Mouse (Mus musculus) limb, embryonic 14.5 days (tissue): ENCODE data around the gene Msl2. TPM values are rescaled to one million over a fixed set of nuclear protein-coding genes. Genes with fewer than 3 reads are reported as not detected.
A peak's percentile ranks its signal among the peaks of the same experiment; 100 is the strongest.

Source experiments
- ATAC-seq: fragments of 200-750 bp; cut with Nextera tagmentation; 2 replicates; pipeline ENCODE4 v1.8.0; 2017; ENCODE audit warnings: low read depth, moderate number of reproducible peaks, moderate TSS enrichment; ENCODE audit not compliant: low FRiP score
- DNase-seq: peaks from one replicate; pipeline ENCODE4 v3.0.0-alpha.2; 2015; ENCODE audit warnings: low spot score
- H3K27ac ChIP-seq: fragments of 300-500 bp; sonication (generic); replicated peaks from 2 replicates; pipeline ENCODE4 v1.5.1; 2014; ENCODE audit warnings: low read depth, mild to moderate bottlenecking, low read length, moderate library complexity, mixed read lengths
- H3K27me3 ChIP-seq: fragments of 300-500 bp; sonication (generic); 2 replicates; pipeline ENCODE4 v1.6.1; 2014; ENCODE audit warnings: low read length, mixed read lengths; ENCODE audit not compliant: control insufficient read depth, insufficient read depth
- H3K36me3 ChIP-seq: fragments of 300-500 bp; sonication (generic); 2 replicates; pipeline ENCODE4 v1.6.1; 2014; ENCODE audit warnings: mild to moderate bottlenecking, low read length, moderate library complexity, mixed read lengths; ENCODE audit not compliant: control insufficient read depth, insufficient read depth
- H3K4me1 ChIP-seq: fragments of 300-500 bp; sonication (generic); 2 replicates; pipeline ENCODE4 v1.6.1; 2014; ENCODE audit warnings: antibody characterized with exemption, low read length, mixed read lengths; ENCODE audit not compliant: control insufficient read depth, insufficient read depth
- H3K4me2 ChIP-seq: fragments of 300-500 bp; sonication (generic); replicated peaks from 2 replicates; pipeline ENCODE4 v1.6.1; 2014; ENCODE audit warnings: low read depth, mild to moderate bottlenecking, low read length, moderate library complexity; ENCODE audit not compliant: severe bottlenecking
- H3K4me3 ChIP-seq: fragments of 300-500 bp; sonication (generic); replicated peaks from 2 replicates; pipeline ENCODE4 v1.5.1; 2014; ENCODE audit warnings: low read length
- H3K9ac ChIP-seq: fragments of 300-500 bp; sonication (generic); 2 replicates; pipeline ENCODE4 v1.6.1; 2014; ENCODE audit warnings: mild to moderate bottlenecking, low read depth, low read length, moderate library complexity; ENCODE audit not compliant: severe bottlenecking
- H3K9me3 ChIP-seq: fragments of 300-500 bp; sonication (generic); 2 replicates; pipeline ENCODE4 v1.6.1; 2016; ENCODE audit warnings: low read length; ENCODE audit not compliant: control insufficient read depth
- POLR2A ChIP-seq: fragments of 200-500 bp; IDR thresholded peaks from 2 replicates; pipeline ENCODE4 v1.8.0; 2012; ENCODE audit warnings: inconsistent platforms, mild to moderate bottlenecking, moderate library complexity, borderline replicate concordance; ENCODE audit not compliant: insufficient read depth, insufficient read length; ENCODE audit errors: extremely low read depth
- WGBS: fragments of 180-500 bp; shearing (Covaris S2); extraction: QIAGEN DNeasy Blood & Tissue Kit; methylation state at CpG from one replicate; pipeline ENCODE4 v1.1.7; 2014; 5-methylcytosine and 5-hydroxymethylcytosine counted together
- polyA plus RNA-seq, 2 experiments: library from polyadenylated mRNA; depleted of rRNA in 1 of 2; stranded (reverse) in 1 of 2; unstranded in 1 of 2; fragments of >200 nt; fragmentation: Nextera tagmentation in 1 of 2; extraction: Ambion mirVana in 1 of 2; gene quantifications; 2 replicates each; pipeline versions ENCODE4 v1.2.1 to v1.2.3; 2012 to 2014

The Msl2 gene
- polyA plus RNA-seq, 2 experiments, result 7.0 to 22.4 TPM

DNA sequence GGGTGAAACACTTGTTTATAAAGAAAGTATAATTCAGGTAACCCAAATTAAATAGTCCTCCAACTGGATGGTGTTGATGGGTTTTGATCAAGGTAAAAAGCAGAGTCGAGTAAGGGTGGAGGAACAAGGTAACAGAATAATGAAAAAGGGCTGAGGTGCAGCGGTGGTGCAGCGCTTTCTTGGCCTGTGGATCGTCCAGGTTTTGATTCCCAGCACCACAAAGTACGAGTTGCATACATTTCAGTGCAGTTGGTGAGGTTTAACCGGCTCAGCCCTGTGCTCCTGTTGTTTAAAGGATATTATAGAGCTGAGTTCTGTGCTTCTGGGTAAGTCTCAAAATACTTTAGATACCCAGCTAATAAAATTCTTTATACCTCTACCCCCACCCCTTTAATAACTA, 31.8 kb downstream of the Msl2 start:
- Histone ChIP-seq H3K27ac (no peak overlapping the region), H3K4me3 (no peak overlapping the region), H3K27me3 (no peaks in the 10 kb centered on the region), H3K4me2 (no peak overlapping the region), H3K4me1 (no peaks in the 10 kb centered on the region), H3K9ac (no peak overlapping the region), H3K9me3 (no peaks in the 10 kb centered on the region), H3K36me3 (peaks cover 44% of the 10 kb centered on the region)
- TF ChIP-seq POLR2A, result no peak
- WGBS, result 92% methylated on average over 6 of the region's 6 CpGs
- no peak for ATAC-seq
- no peak for DNase-seq

DNA sequence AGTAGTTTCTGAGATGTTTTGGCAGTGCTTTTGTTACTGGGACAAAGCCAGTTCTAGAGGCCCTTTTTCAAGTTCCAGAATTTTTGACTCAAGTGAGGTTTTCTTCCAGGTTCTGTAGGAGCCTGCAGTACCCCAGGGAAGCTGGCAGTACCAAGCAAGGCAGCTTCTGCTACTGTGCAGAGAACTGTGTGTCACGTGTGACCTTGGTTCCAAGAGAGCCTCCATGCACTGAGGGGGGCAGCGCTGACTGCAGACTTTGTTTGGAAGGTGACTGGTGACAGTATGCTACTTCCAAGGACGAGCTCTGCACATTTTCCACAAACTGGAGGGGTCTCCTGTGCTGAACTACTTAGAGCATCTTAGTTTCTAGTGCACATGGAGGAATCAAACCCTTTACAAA, 33.5 kb downstream of the Msl2 start:
- H3K9me3 ChIP-seq, result no peaks in the 10 kb centered on the region
- peaks cover 33% of the 10 kb centered on the region for H3K36me3 ChIP-seq
- H3K27ac ChIP-seq, result no peak overlapping the region
- no peak overlapping the region for H3K4me3 ChIP-seq
- ATAC-seq, result no peak
- no peak overlapping the region for H3K9ac ChIP-seq
- DNase-seq, result no peak
- TF ChIP-seq POLR2A, result no peak
- no peaks in the 10 kb centered on the region for H3K4me1 ChIP-seq
- no peak overlapping the region for H3K4me2 ChIP-seq
- H3K27me3 ChIP-seq, result no peaks in the 10 kb centered on the region
- 81% methylated on average over 3 of the region's 3 CpGs for WGBS

DNA sequence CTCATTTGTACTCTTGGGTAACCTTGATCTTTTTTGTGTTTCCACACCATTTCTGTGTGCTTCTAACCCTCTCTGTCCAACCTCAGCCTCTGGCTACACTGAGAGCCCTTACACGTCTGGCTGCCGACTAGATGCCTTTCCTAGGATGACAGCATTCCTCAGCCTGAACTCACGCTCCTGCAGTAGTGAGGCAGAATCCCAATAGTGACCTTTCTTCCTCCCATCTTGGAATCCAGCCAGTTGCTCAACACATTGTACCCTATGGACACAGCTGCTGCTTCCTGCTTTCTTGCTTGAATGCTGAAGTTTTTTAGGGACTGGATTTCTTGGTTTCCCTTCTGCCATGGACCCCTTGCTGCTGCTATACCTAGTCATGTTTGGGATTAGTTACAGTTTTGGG, 36.1 kb downstream of the Msl2 start:
- H3K4me1 ChIP-seq, result no peaks in the 10 kb centered on the region
- H3K9me3 ChIP-seq, result no peaks in the 10 kb centered on the region
- H3K27me3 ChIP-seq, result no peaks in the 10 kb centered on the region
- WGBS, result 26% methylated on average over 3 of the region's 3 CpGs
- H3K9ac ChIP-seq, result no peak overlapping the region
- DNase-seq (peak; percentile 40), ATAC-seq (peak; percentile 31; the same call in 1 of the 2 replicates)
- H3K4me3 ChIP-seq, result no peak overlapping the region
- no peak overlapping the region for H3K27ac ChIP-seq
- H3K4me2 ChIP-seq, result no peak overlapping the region
- H3K36me3 ChIP-seq, result peaks cover 29% of the 10 kb centered on the region
- no peak for TF ChIP-seq POLR2A

DNA sequence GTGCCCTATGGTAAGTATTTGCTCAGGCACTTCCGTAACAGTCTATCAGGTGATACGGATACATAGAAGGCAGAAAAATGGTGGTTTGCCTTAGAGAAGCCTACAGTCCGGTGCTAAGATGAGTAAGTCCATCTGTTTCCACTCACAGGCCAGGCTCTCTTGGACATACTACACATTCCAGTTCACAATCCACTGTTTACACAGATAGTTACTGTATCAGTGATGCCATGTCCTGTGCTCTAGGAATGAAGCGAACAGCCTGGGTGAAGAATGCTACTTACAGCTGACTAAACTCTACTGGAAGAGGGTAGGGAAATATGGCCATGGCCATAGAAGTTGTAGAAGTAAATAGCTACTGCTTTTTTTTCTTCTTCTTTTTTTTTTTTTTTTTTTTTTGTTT, 39.4 kb downstream of the Msl2 start:
- DNase-seq (no peak), ATAC-seq (no peak)
- H3K9me3 ChIP-seq, result no peaks in the 10 kb centered on the region
- TF ChIP-seq POLR2A, result no peak
- H3K27me3 ChIP-seq, result no peaks in the 10 kb centered on the region
- H3K9ac ChIP-seq, result no peak overlapping the region
- H3K4me3 ChIP-seq, result no peak overlapping the region
- no peak overlapping the region for H3K4me2 ChIP-seq
- no peak overlapping the region for H3K27ac ChIP-seq
- H3K4me1 ChIP-seq, result no peaks in the 10 kb centered on the region
- 83% methylated on average over 4 of the region's 4 CpGs for WGBS
- H3K36me3 ChIP-seq, result peaks cover 18% of the 10 kb centered on the region

DNA sequence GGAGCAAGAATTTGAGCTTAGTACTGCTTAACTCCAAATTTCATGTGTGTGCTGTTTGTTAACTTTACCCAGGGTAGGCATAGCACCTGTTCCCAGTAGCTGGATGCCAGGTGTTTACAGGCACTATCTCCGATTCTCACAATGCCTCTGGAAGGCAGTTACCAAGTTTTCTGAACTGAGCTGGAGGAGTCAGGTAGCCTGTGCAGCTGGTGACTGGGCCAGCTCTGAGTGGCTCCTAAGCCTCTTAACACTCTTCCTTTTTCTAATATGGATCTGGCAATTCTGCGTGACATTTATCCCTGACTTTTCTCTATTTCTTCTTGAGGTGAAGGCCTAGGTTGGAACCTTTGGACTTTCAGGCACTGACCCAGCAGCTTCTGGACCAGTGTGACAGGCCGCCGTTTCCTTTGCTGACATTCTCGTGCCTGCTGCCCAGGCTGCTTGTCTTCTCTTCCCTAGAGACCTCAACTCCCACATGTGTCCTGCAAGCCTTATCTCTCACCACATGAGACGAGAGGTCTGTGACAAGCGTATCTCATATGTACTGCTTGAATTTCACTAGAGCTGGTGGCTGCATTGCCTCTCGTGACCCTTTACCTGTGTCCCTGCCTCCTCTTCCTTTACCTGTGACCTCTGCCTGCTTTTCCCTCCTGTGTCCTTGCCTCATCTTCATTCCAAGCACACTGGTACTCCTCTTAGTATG, 40.4 kb downstream of the Msl2 start:
- no peaks in the 10 kb centered on the region for H3K9me3 ChIP-seq
- H3K36me3 ChIP-seq, result peaks cover 14% of the 10 kb centered on the region
- no peak overlapping the region for H3K4me2 ChIP-seq
- H3K4me3 ChIP-seq, result no peak overlapping the region
- WGBS, result 90% methylated on average over 8 of the region's 8 CpGs
- TF ChIP-seq POLR2A, result no peak
- DNase-seq, result no peak
- H3K4me1 ChIP-seq, result no peaks in the 10 kb centered on the region
- H3K27me3 ChIP-seq, result no peaks in the 10 kb centered on the region
- no peak overlapping the region for H3K9ac ChIP-seq
- ATAC-seq, result no peak
- no peak overlapping the region for H3K27ac ChIP-seq
